Mouse (Mus musculus): ENCODE data around the gene Gpd2.

GRCm38 (mm10) chr2:57252542-57253301, 15.3 kb downstream of the Gpd2 start:
- no peak for TF ChIP-seq POLR2A (IDR thresholded peaks at IDR 0.05; ENCODE audit: low read depth, low read length)
- no peak for TF ChIP-seq CTCF (IDR thresholded peaks at IDR 0.05; ENCODE audit: borderline replicate concordance, insufficient read depth, low read length)
